Mouse (Mus musculus) E14TG2a.4 (cell line): ENCODE data around the gene Palm.

Experiments
- CTCF ChIP-seq: conservative IDR thresholded peaks from 2 replicates; pipeline ENCODE4 v1.5.1; 2014; ENCODE audit warnings: low read length
- NANOG ChIP-seq: IDR thresholded peaks from 2 replicates; pipeline ENCODE4 v1.6.1; 2014; ENCODE audit warnings: borderline replicate concordance, low read length, mixed read lengths

- TF ChIP-seq CTCF: no peak
- no peak for TF ChIP-seq NANOG
Measured at GRCm38 (mm10) chr10:79849941-79850628, 56.7 kb downstream of the Palm start.
